Mouse (Mus musculus) retina, adult 2 months (tissue): ENCODE results near the gene Akap12.

ENCODE experiments used
- DNase-seq: peaks from one replicate; pipeline ENCODE4 v3.0.0-alpha.2; 2012; ENCODE audit warnings: low read depth, low spot score

Gene Akap12

GRCm38 (mm10) chr10:4356640-4357039 is 90.5 kb downstream of the Akap12 start:
- DNase-seq: no peak

- no peak for DNase-seq
These were observed 91.3 kb downstream of the Akap12 start for GRCm38 (mm10) chr10:4357435-4357834.

GRCm38 (mm10) chr10:4364618-4365017 is 98.4 kb downstream of the Akap12 start:
- no peak for DNase-seq

DNA sequence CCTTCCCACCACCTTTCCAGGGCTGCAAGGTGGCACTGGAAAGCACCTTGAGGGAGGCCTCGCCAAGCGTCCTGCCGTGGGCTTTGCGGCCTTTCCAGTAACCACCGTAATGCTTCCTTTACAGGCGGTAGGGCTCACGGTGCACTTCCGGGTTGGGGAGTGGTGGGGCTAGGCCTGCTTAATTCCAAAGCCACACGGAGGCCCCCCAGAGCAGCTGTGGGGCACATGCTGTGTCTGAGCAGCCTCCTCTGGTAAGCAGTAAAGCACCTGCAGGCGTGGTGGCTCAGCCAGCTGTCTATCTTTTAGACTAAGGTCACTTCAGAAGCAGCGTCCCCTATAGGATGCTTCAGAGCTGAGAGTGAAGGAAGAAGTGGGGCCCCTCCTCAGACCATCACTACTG is 103.9 kb downstream of the Akap12 start:
- DNase-seq: no peak

- DNase-seq: no peak
These were observed 105.8 kb downstream of the Akap12 start for GRCm38 (mm10) chr10:4372011-4372410.

GRCm38 (mm10) chr10:4373558-4373957 is 107.4 kb downstream of the Akap12 start:
- DNase-seq: no peak

DNA sequence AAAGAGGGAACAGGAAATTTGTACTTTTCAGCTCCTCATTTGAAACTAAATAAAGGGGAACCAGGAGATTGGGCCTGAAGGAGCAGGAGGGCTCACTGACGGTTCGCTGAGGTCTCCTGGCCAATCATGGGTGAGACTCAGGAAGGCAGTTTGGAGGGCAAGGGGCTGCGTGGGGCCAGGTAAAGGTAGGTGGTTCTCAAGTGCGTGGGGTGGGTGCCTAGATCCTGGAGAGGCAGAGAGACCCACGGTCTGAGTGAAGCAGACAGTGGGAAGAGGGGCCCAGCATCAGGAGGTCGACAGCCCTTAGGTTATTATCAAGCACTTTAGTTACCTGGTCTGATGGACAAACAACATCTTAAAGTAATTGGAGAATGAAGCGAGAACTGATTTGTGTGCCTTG is 108.1 kb downstream of the Akap12 start:
- no peak for DNase-seq

GRCm38 (mm10) chr10:4374734-4375133 is 108.6 kb downstream of the Akap12 start:
- no peak for DNase-seq

- DNase-seq: no peak
These were observed 109.1 kb downstream of the Akap12 start for GRCm38 (mm10) chr10:4375267-4375666.

GRCm38 (mm10) chr10:4376461-4376860 is 110.3 kb downstream of the Akap12 start:
- DNase-seq: no peak

DNA sequence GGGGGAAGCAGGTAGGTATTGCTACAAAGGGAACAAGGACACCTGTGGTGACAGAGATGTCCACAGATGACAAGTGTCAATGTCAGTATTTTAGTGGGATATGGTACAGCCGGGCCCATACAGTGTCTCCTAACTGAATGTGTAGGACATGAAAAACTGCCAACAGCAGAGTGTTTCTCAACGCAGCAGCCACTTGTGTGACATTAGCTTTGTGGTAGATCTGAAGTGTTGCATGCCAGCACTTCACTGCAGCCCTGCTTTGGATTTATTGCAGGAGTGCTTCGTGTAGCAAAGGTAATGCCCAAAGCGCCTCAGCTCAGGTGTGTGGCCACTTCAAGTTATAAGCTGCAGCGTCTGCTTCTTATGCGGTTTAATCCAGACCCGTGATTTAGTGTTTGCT is 110.8 kb downstream of the Akap12 start:
- no peak for DNase-seq

GRCm38 (mm10) chr10:4380748-4381147 is 114.6 kb downstream of the Akap12 start:
- no peak for DNase-seq

GRCm38 (mm10) chr10:4384244-4384643 is 118.1 kb downstream of the Akap12 start:
- DNase-seq: no peak

- peak; percentile 88 for DNase-seq
These were observed 120.7 kb downstream of the Akap12 start for GRCm38 (mm10) chr10:4386609-4387591.

- peak; percentile 45 for DNase-seq
These were observed 121.7 kb downstream of the Akap12 start, which contains the start of gene Zbtb2 for GRCm38 (mm10) chr10:4387701-4388383. Gene Zbtb2, minus strand, starts transcription at chr10:4388108.

- DNase-seq: no peak
These were observed 122.2 kb downstream of the Akap12 start for GRCm38 (mm10) chr10:4388384-4388745.

DNA sequence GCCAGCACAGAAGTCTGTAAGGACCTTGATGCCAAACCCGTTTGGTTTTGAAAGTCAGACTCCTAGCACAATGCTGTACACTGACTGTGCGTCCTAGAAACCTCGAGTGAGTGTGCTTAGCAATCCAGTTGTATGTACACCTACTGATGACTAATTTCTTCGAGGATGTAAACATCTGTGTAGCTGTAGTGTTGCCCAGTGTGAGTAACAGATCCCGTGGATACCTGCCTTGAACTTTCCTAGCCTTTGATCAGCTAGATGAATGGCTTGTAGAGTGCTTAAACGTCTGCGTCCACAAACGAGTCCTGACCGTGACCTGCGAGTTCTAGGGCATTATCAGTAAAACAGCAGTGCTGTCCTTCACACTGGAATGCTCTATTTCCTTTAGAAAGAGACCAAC is 122.9 kb downstream of the Akap12 start:
- DNase-seq: no peak

DNA sequence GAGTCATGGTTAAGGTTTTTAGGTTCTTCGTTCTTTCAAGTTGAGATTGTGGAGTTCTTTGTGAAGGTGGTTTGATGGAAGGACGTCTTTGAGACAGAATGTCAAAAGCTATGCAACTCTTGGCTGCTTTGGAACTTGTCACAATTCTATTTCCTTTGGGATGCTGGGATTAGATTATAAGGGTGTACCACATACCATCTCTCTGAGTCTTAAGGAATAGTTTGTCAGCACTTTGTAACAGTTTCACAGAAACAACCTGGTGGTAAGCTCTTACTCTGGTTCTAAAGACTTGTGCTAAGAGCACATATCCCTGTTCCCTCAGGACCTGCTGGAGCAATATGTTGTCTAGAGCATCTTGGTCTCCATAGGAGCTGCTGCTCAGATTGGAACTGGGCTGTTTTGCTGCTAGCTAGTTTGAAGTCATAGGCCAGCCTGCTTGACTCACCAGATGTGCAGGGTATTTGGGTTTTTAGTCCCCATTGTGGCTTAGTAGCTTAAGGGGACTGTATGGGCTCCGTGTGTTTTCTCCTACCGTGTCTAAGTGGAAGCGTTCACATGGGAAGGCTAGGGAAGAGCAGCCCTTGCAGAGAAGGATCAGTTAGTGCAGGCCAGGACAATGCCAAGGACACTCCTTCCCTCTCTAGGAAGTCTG is 123.4 kb downstream of the Akap12 start:
- DNase-seq: no peak

DNA sequence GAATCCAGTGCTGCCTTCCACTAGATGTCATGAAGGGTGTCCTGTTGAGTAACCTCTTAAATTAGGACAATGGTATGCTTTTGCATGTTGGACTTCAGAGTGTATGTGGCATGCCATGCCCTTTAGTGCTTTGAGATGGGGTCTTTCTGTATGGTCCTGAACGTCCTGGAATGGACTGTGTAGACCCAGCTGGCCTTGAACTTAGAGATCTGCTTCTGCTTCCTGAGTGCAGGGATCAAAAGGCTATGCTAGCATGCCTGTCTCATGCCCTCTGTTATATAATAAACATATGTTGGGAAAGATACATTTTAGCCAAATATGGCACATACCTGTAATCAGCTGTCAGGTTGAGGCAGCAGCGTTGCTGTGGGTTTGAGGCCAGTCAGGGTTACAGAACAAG is 124.4 kb downstream of the Akap12 start:
- DNase-seq: no peak

DNA sequence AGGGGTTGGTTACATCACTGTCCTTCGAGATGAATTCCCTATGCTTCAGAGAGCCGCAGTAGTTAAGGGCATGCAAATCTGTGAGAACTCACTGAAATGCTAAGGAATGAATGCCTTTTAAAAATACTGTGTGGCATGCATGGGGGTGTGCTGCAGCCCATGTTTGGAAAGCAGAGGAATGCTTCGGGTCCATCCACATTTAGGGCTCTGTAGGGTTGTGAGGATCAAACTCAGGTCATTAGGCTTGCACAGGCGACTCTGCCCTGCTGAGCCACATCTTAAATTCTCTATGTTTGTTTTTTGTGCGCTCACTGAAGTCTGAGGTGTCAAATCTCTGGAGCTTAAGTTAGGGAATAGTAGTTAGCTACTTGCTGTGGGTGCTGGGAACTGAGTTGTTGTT is 124.9 kb downstream of the Akap12 start:
- DNase-seq: no peak

DNA sequence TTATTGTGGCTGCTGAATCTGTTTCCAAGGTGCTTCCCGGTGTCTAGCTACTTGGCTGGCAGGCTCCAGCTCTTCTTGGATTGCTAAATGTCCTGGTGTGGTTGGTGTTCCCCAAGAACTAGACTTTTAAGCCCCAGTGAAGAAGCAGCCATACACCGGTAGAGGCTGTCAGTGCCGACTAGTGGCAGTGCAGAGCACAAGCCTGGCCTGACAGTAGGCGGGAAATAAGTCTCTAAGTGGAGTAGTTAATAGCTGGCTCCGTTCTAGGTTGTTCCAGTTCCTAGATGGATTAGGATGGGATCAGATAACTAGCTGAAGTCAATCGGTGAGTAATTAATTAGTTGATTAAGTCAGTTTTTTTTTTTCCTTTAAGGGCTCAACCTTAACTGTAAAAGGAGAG is 125.7 kb downstream of the Akap12 start:
- DNase-seq: no peak

GRCm38 (mm10) chr10:4395321-4395720 is 129.1 kb downstream of the Akap12 start:
- no peak for DNase-seq
